Mouse (Mus musculus): ENCODE results near the gene Abhd17c. TPM values are rescaled to one million over a fixed set of nuclear protein-coding genes. Genes with fewer than 3 reads are reported as not detected.

Gene Abhd17c
- 194 TPM for polyA plus RNA-seq (2014; fragmentation: Illumina TruSeq; extraction: RNeasy Lipid Tissue Mini Kit (QIAGEN cat#74804); ENCODE audit: low replicate concordance)

GRCm38 (mm10) chr7:84151001-84151959 is at the start of gene Abhd17c:
Gene Abhd17c (minus strand): TSS chr7:84151893.

DNA sequence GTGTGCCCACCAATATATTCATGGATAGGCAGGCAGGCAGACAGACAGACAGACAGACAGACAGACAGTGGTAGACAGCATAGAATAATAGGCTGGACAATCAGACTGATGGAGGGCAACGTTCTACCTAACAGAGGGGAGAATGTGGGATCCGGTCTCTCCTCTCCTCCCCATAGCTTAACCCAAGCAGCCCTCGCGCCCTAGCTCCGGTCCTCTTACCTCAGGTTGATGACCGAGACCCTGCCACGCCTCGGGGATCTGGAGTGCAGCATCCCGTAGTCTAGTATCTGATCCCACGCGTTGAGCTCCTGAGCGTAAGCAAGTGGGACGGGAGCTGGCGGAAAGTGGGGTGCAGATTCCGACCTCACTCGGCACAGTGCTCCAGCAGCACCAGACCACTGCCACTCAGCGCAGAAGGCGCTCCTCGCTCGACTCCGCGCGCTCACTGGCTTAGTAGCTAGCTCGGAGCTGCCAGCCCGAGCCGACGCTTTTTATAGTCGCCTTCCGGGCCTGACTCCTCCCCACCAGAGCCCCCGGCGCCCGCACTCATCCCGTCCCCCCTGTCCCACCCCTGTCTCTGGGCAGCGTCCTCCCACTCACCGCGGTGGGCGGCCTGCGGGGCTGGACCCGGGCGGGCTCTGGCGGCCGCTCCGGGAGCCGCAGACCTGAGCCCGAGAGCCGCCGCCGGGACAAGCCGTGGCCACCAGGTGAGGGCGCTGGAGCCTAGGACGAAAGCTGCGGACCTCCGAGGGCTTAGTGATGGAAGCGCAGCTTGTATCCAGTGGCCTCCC is 65.5 kb downstream of the Abhd17c start, which contains the start of gene Cemip:
Gene Cemip, minus strand, starts transcription at position 464 of the 791 bp plus-strand sequence.

Other genes with a start within 250 kb of the Abhd17c start
- gene Cemip, start 65.4 kb downstream of the Abhd17c start, polyA plus RNA-seq (2014; fragmentation: Illumina TruSeq; extraction: RNeasy Lipid Tissue Mini Kit (QIAGEN cat#74804); ENCODE audit: low replicate concordance) = 0.19 TPM